Mouse (Mus musculus) right cerebral cortex, postnatal 36 days (tissue): ENCODE results near the gene Cdkn2d.

ENCODE experiments used
- DNase-seq, 2 experiments: peaks; one replicate each; pipeline ENCODE4 v3.0.0; 2022; ENCODE audit warnings: low spot score in 2 of 2, mixed read lengths in 1 of 2

The Cdkn2d gene

DNA sequence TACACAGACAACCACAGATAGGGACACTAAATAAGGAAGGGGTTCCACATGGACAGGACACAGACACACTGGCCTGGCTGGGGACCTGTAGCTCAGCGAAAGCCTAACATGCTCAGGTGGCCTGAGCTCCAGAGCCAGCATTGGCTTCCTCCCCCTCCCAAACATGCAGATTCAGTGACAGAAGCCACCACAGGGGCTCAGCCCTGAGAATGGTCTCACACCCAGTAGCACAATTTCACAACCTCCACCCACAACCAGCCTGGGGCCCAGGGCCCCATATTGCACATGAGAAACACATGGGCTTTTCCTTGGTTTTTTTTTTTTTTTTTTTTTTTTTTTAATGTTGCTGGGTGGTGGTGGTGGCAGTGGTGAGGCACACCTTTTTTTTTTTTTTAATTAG, 44.9 kb downstream of the Cdkn2d start:
- no peak for DNase-seq

DNA sequence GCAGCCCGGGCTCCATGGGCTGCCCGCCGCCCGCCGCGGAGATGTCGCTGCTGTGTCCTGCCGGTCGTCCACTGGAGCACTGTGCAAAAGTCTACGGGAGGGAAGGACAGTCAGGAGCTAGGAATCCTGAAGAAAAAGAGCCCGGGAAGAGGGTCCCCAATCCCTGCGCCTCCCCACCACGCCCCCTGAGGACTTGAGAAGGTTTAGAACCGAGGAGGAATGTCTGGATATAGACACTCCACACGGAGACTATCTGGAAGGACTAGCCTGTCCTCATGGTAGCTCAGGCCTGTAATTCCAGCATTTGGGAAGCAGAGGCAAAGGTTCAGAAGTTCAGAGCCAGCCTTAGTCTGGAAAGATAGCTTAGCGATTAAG, 46.1 kb downstream of the Cdkn2d start:
- DNase-seq, result no peak

GRCm38 (mm10) chr9:21244428-21245112, 46.6 kb downstream of the Cdkn2d start:
- DNase-seq, result no peak

- no peak for DNase-seq
Measured at GRCm38 (mm10) chr9:21243826-21244427, 47.3 kb downstream of the Cdkn2d start.

DNA sequence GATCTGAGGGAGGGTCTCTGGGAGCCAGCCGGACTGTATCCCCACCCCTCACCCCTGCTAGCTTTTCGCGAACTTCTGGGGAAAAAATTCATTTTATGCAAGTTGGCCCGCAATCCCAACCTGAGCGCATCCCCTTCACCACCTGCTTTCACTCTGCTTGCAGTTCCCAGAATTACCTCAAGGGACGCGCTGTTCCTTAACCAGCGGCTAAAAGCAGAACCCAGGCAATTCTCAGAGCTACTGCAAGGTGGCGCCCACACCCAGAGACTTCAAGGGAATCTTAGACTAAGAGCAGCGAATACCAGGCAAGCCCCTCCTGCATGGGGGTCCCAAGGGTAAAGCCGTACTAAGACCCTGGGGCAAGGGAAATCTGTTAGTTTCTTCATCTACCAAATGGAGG, 49.9 kb downstream of the Cdkn2d start:
- peak; percentile 66 to 69 for DNase-seq

DNA sequence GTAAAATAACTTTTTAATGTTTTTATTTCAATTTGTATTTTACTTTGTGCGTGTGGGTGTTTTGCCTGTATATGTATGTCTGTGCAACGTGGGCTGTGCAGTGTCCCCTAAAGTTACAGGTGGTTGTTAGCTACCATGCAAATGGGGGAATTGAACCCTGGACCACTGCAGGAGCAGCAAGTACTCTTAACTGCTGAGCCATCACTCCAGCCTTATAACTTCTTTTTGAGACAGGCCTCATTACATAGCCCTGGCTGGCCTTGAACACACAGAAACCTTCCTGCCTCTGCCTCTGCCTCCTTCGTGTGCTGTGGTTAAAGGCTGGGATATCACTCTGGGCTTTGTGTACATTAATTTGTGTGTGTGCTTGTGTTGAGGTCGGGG, 51.8 kb downstream of the Cdkn2d start:
- no peak for DNase-seq

DNA sequence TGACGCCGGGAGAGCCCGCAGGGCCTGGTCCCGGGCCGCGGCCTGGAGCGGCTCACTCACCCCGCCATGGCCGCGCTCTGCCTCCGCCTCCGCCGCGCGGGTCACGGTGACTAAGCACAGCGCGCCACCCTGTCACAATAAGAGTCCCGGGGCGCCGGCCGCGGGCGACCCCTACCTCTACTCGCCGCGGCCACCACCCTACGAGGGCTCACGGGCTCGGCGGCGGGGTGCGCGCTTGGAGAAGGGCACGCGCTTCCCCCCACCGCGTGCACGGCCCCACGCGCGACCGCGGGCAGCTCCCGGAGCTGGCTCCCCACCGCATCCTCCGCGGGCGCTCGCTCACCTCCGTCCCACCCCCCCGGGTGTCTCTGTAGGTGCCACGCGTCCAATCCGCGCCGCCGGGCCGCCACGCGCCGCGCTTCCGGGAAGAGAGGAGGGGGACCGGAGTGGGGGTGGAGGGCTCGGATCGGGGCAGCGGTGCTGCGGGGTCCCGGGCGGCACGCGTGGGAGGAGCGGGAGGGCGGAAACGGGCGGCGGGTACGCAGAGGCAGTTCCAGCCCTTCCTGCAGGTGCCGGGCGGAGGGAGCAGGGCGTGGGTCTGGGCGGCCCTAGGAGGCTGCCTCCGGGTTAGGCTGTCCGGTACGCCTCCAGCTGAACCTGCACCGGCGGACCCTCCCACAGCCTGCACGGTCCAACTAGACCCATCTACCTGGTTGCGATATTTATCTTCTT, 52.3 kb downstream of the Cdkn2d start, which contains the start of gene Keap1:
Gene Keap1 (minus strand): TSS at position 629 of the 732 bp plus-strand sequence.
- DNase-seq, result peak; percentile 50 to 60
